ENCODE assay signal across 9 mouse cellular contexts in genomic region chr10:119010884-119011283, GRCm38 (mm10).
DNase-seq lines count a peak whose midpoint lies in the region.
"Had no signal": no experiment of that assay in that cellular context is flagged by ENCODE, and none has a peak within 500 bp of the region (broad histone marks: within the 10 kb centered on the region; RNA-seq: fewer than 3 reads in every experiment).

No protein-coding gene starts in this region.

- DNase-seq in ovary, adult 18-20 months (ENCODE audit: low spot score), result peak; percentile 21
- no peak for DNase-seq in ovary, postnatal 10 days (ENCODE audit: low spot score)
- peak; percentile 60 for DNase-seq in liver
- peak; percentile 79 to 86 for DNase-seq in lung, postnatal 4 days
- DNase-seq in thymus, postnatal 4 days, result peak; percentile 72
- no peak for DNase-seq in adrenal gland, adult 18-20 months (ENCODE audit: low spot score in 2 of 2)
- no peak for DNase-seq in urinary bladder, adult 2 months (ENCODE audit: low spot score)
- no peak for DNase-seq in cerebellum, adult 8-10 months
- DNase-seq: heart, adult 18-20 months had no signal

Comparison
In these comparisons a context has a peak if more than half of its experiments do, and no peak if none do; other contexts are left out.
1. DNase-seq: peak in ovary, adult 18-20 months (single experiment), liver (single experiment), lung, postnatal 4 days (2 of 2) and thymus, postnatal 4 days (single experiment); none in ovary, postnatal 10 days (single experiment), adrenal gland, adult 18-20 months (0 of 2), urinary bladder, adult 2 months (single experiment) and cerebellum, adult 8-10 months (single experiment).